Mouse (Mus musculus) embryonic facial prominence, embryonic 13.5 days (tissue): ENCODE results near the gene Gldc. TPM values are rescaled to one million over a fixed set of nuclear protein-coding genes. Genes with fewer than 3 reads are reported as not detected.

Experiments used
- ATAC-seq: fragments of 200-750 bp; cut with Nextera tagmentation; 2 replicates; pipeline ENCODE4 v1.8.0; 2017; ENCODE audit warnings: low read depth; ENCODE audit not compliant: insufficient number of reproducible peaks, insufficient read depth, low FRiP score, low TSS enrichment
- H3K27ac ChIP-seq: fragments of 300-500 bp; sonication (generic); 2 replicates; pipeline ENCODE4 v1.5.1; 2015; ENCODE audit warnings: moderate library complexity, mild to moderate bottlenecking, inconsistent platforms
- H3K27me3 ChIP-seq: fragments of 300-500 bp; sonication (generic); 2 replicates; pipeline ENCODE4 v1.6.1; 2015; ENCODE audit warnings: mild to moderate bottlenecking, inconsistent platforms
- H3K36me3 ChIP-seq: fragments of 300-500 bp; sonication (generic); 2 replicates; pipeline ENCODE4 v1.6.1; 2015; ENCODE audit warnings: mild to moderate bottlenecking, inconsistent platforms
- H3K4me1 ChIP-seq: fragments of 300-500 bp; sonication (generic); 2 replicates; pipeline ENCODE4 v1.6.1; 2015; ENCODE audit warnings: inconsistent platforms
- H3K4me2 ChIP-seq: fragments of 300-500 bp; sonication (generic); 2 replicates; pipeline ENCODE4 v1.6.1; 2015; ENCODE audit warnings: moderate library complexity, mild to moderate bottlenecking, inconsistent platforms
- H3K4me3 ChIP-seq: fragments of 300-500 bp; sonication (generic); 2 replicates; pipeline ENCODE4 v1.5.1; 2015; ENCODE audit warnings: mild to moderate bottlenecking, inconsistent platforms
- H3K9ac ChIP-seq: fragments of 300-500 bp; sonication (generic); 2 replicates; pipeline ENCODE4 v1.6.1; 2015; ENCODE audit warnings: mild to moderate bottlenecking, inconsistent platforms
- H3K9me3 ChIP-seq: fragments of 300-500 bp; sonication (generic); 2 replicates; pipeline ENCODE4 v1.6.1; 2016; ENCODE audit warnings: inconsistent platforms
- WGBS: fragments of 180-500 bp; shearing (Covaris S2); methylation state at CpG from one replicate; pipeline ENCODE4 v1.1.7; 2015; ENCODE audit warnings: mixed read lengths; 5-methylcytosine and 5-hydroxymethylcytosine counted together
- polyA plus RNA-seq: library from polyadenylated mRNA; unstranded; fragments of >200 nt; fragmentation: Nextera tagmentation; extraction: Ambion mirVana; gene quantifications from 2 replicates; pipeline ENCODE4 v1.2.1, GENCODE M21; 2015

Gldc gene
- polyA plus RNA-seq, 1 experiment from 2014 or later = 3.7 TPM

DNA sequence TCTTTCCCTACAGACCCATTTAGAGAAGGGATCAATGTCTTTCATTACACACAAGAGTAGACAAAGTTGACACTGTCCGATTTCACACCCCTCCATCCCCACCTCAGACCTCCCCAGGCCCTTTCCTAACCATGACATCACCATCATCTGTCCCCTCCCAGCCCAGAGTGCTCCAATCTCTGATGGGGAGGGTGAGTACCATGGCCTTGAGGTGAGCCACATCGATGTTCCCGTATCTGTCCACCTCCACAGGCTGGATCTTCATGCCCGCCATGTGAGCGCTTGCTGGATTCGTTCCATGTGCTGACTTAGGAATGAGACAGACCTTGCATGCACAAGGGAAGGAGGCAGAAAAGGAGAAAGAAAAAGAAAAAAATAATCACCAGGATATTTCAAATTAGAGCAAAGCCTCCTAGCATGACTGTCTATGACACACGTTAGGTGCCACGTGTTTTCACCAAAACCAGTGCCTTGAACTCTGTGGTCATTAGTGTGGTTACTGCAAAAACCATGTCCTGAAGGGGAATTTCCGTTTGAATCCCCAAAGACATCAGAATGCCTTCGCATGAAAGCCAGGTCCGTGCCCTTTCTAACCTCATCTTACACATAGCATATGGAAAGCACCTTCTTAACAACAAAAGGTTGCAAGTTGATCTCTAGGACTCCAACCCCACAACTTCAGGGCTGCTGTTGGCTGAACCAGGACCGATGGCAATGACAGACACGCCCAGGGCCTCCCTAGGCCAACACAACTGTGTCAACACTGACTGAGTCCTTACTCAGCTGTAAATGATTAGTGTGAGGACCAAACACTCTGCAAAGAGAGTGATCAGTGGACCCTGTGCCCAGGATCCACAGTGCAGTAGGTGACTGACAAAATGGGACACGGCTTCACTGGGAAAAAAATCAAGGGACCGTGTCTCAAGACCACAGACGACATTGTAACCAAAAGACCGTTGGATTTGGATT is 56.6 kb downstream of the Gldc start:
- 72% methylated on average over 17 of the region's 17 CpGs for WGBS
- no peak overlapping the region for H3K27ac ChIP-seq

GRCm38 (mm10) chr19:30117775-30118174 is 57.5 kb downstream of the Gldc start:
- Histone ChIP-seq H3K36me3 (no peaks in the 10 kb centered on the region), H3K4me2 (no peak overlapping the region), H3K27me3 (no peaks in the 10 kb centered on the region), H3K4me3 (no peak overlapping the region), H3K4me1 (peaks cover 28% of the 10 kb centered on the region), H3K27ac (0 out of 2 replicates have a peak overlapping the region, but pooled peaks have one; percentile 2), H3K9me3 (no peaks in the 10 kb centered on the region), H3K9ac (no peak overlapping the region)
- 60% methylated on average over 9 of the region's 9 CpGs for WGBS
- ATAC-seq = no peak

More for the DNA sequence above, 56.6 kb downstream of the Gldc start:
- ATAC-seq = no peak
- Histone ChIP-seq H3K9ac (no peak overlapping the region), H3K4me3 (no peak overlapping the region), H3K4me1 (peaks cover 28% of the 10 kb centered on the region), H3K4me2 (no peak overlapping the region), H3K9me3 (no peaks in the 10 kb centered on the region), H3K27me3 (no peaks in the 10 kb centered on the region), H3K36me3 (no peaks in the 10 kb centered on the region)

DNA sequence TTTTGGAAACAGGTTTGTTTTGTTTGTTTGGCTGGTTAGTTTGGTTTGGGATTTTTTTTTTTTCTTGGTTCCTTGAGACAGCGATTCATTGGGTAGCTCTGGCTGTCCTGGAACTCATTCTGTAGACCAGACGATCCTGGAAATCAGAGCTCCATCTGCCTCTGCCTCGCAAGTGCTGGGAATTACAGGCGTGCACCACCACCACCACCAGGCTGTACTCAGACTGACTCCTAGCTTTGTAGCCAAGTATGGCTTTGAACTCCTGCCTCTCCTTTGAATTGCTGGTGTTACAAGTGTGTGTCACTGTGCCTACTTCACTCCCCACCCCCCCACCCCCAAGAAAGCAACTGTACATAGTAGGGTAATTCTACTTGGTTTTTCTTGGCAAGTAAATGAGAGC is 58.0 kb downstream of the Gldc start:
- H3K27me3 ChIP-seq = no peaks in the 10 kb centered on the region
- ATAC-seq = no peak
- H3K9ac ChIP-seq = no peak overlapping the region
- H3K4me1 ChIP-seq = peaks cover 33% of the 10 kb centered on the region
- H3K4me3 ChIP-seq = no peak overlapping the region
- 52% methylated on average over 4 of the region's 4 CpGs for WGBS
- H3K4me2 ChIP-seq = no peak overlapping the region
- H3K36me3 ChIP-seq = no peaks in the 10 kb centered on the region
- H3K9me3 ChIP-seq = no peaks in the 10 kb centered on the region
- H3K27ac ChIP-seq = no peak overlapping the region

- H3K27ac ChIP-seq = no peak overlapping the region
- no peak overlapping the region for H3K4me3 ChIP-seq
- peaks cover 38% of the 10 kb centered on the region for H3K4me1 ChIP-seq
- no peaks in the 10 kb centered on the region for H3K9me3 ChIP-seq
- no peaks in the 10 kb centered on the region for H3K36me3 ChIP-seq
- no peak overlapping the region for H3K4me2 ChIP-seq
- WGBS = 82% methylated on average over 5 of the region's 5 CpGs
- H3K9ac ChIP-seq = no peak overlapping the region
- H3K27me3 ChIP-seq = no peaks in the 10 kb centered on the region
- no peak for ATAC-seq
These were observed 59.6 kb downstream of the Gldc start for GRCm38 (mm10) chr19:30115606-30116005.

GRCm38 (mm10) chr19:30114919-30115441 is 60.2 kb downstream of the Gldc start:
- Histone ChIP-seq H3K27me3 (no peaks in the 10 kb centered on the region), H3K4me2 (peak overlapping the region; percentile 33), H3K9me3 (no peaks in the 10 kb centered on the region), H3K27ac (no peak overlapping the region), H3K4me1 (peaks cover 37% of the 10 kb centered on the region), H3K9ac (peak overlapping the region; percentile 44; the same call in 1 of the 2 replicates), H3K36me3 (no peaks in the 10 kb centered on the region), H3K4me3 (no peak overlapping the region)
- ATAC-seq = no peak
- WGBS = 44% methylated on average over 14 of the region's 14 CpGs

GRCm38 (mm10) chr19:30112961-30113688 is 62.1 kb downstream of the Gldc start:
- Histone ChIP-seq H3K4me2 (no peak overlapping the region), H3K9ac (no peak overlapping the region), H3K4me3 (no peak overlapping the region), H3K9me3 (no peaks in the 10 kb centered on the region), H3K27ac (no peak overlapping the region), H3K4me1 (peaks cover 32% of the 10 kb centered on the region), H3K36me3 (no peaks in the 10 kb centered on the region), H3K27me3 (no peaks in the 10 kb centered on the region)
- 79% methylated on average over 16 of the region's 16 CpGs for WGBS
- no peak for ATAC-seq

DNA sequence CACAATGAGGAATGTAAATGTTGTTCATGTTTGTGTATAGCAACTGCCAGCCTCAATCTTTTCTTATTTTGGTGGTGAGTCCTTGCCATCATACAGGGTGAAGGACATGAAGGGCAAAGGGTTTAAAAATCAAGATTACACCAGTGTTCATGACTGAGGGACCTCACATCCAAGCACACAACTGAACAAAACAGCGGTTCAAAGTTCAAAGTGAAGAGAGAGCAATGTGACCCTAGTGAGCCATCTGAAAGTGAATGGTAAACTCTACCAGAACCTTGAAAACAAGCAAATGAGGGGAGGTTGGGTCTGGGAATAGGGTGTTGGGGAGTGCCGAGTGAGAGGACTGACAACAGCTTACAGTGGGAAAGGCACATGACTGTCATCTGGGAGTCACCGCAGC is 63.8 kb downstream of the Gldc start:
- Histone ChIP-seq H3K9ac (no peak overlapping the region), H3K36me3 (no peaks in the 10 kb centered on the region), H3K4me2 (no peak overlapping the region), H3K9me3 (no peaks in the 10 kb centered on the region), H3K4me3 (no peak overlapping the region), H3K4me1 (peaks cover 36% of the 10 kb centered on the region), H3K27me3 (no peaks in the 10 kb centered on the region), H3K27ac (no peak overlapping the region)
- WGBS = 93% methylated on average over 3 of the region's 3 CpGs
- ATAC-seq = no peak

DNA sequence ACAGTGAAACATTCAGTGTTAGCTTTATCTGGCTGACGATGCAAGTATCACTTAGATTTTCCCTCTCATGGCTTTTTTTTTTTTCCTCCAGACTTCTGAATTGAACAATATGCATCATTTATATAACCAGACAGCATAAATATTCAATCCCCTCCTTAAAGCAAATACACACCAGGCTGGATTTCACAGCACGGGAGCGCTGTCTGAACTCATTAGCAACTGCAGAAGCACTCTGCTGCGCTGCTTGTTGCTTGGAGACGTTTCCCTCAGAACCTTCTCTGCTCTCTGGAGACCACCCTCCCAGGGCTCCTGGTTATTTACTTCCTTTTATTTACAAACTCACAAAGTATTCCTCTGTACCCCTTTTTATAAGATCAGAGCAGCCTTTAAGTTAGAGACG is 66.1 kb downstream of the Gldc start:
- Histone ChIP-seq H3K27ac (no peak overlapping the region), H3K9ac (no peak overlapping the region), H3K27me3 (no peaks in the 10 kb centered on the region), H3K4me2 (no peak overlapping the region), H3K4me3 (no peak overlapping the region), H3K9me3 (no peaks in the 10 kb centered on the region), H3K36me3 (no peaks in the 10 kb centered on the region), H3K4me1 (peaks cover 31% of the 10 kb centered on the region)
- 44% methylated on average over 6 of the region's 6 CpGs for WGBS
- ATAC-seq = no peak

DNA sequence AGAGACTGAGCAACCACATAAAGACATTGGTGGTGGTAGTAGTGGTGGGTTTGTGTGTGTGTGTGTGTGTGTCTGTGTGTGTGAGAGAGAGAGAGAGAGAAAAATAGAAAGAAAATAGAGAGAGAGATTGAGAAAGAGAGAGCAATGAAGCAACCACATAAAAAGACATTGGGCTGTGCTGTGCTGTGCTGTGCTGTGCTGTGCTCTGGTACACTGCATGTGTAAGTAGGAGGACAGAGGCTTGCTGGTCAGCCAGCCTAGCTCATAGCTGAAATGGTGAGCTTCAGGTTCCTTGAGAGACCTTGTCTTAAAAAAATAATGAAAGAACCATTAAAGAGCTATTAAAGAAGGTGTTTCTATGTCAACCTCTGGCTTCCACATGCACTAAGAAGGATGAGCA is 66.6 kb downstream of the Gldc start:
- no peak overlapping the region for H3K4me2 ChIP-seq
- H3K36me3 ChIP-seq = no peaks in the 10 kb centered on the region
- H3K9ac ChIP-seq = no peak overlapping the region
- peaks cover 31% of the 10 kb centered on the region for H3K4me1 ChIP-seq
- no peak for ATAC-seq
- H3K27me3 ChIP-seq = no peaks in the 10 kb centered on the region
- no peaks in the 10 kb centered on the region for H3K9me3 ChIP-seq
- H3K4me3 ChIP-seq = no peak overlapping the region
- H3K27ac ChIP-seq = no peak overlapping the region

- Histone ChIP-seq H3K4me2 (no peak overlapping the region), H3K9ac (no peak overlapping the region), H3K9me3 (no peaks in the 10 kb centered on the region), H3K4me3 (no peak overlapping the region), H3K27ac (no peak overlapping the region; the same call in 1 of the 2 replicates), H3K27me3 (no peaks in the 10 kb centered on the region), H3K4me1 (peaks cover 27% of the 10 kb centered on the region), H3K36me3 (no peaks in the 10 kb centered on the region)
- 31% methylated on average over 10 of the region's 10 CpGs for WGBS
- no peak for ATAC-seq
These were observed 67.9 kb downstream of the Gldc start for GRCm38 (mm10) chr19:30107221-30107845.

GRCm38 (mm10) chr19:30105045-30105842 is 70.0 kb downstream of the Gldc start:
- peaks cover 5% of the 10 kb centered on the region; the same call in 1 of the 2 replicates for H3K36me3 ChIP-seq
- no peak overlapping the region for H3K27ac ChIP-seq
- H3K4me1 ChIP-seq = peaks cover 21% of the 10 kb centered on the region
- H3K4me2 ChIP-seq = no peak overlapping the region
- H3K27me3 ChIP-seq = no peaks in the 10 kb centered on the region
- WGBS = 82% methylated on average over 6 of the region's 6 CpGs
- H3K9ac ChIP-seq = no peak overlapping the region
- peaks cover 5% of the 10 kb centered on the region; the same call in 1 of the 2 replicates for H3K9me3 ChIP-seq
- ATAC-seq = no peak
- H3K4me3 ChIP-seq = no peak overlapping the region
